Mouse (Mus musculus) stomach, embryonic 16.5 days (tissue): Measurements from ENCODE around the gene Dido1. TPM values are rescaled to one million over a fixed set of nuclear protein-coding genes. Genes with fewer than 3 reads are reported as not detected.
A peak's percentile ranks its signal among the peaks of the same experiment; 100 is the strongest.

ENCODE experiments used
- ATAC-seq: fragments of 200-750 bp; cut with Nextera tagmentation; 2 replicates; pipeline ENCODE4 v1.8.0; 2017; ENCODE audit warnings: moderate number of reproducible peaks, moderate TSS enrichment; ENCODE audit not compliant: insufficient read depth, low FRiP score
- H3K27ac ChIP-seq: fragments of 300-500 bp; sonication (generic); 2 replicates; pipeline ENCODE4 v1.5.1; 2014; ENCODE audit warnings: low read length
- H3K27me3 ChIP-seq: fragments of 300-500 bp; sonication (generic); 2 replicates; pipeline ENCODE4 v1.6.1; 2014; ENCODE audit warnings: low read length, control low read depth, mixed read lengths; ENCODE audit not compliant: control insufficient read depth, insufficient read depth
- H3K36me3 ChIP-seq: fragments of 300-500 bp; sonication (generic); 2 replicates; pipeline ENCODE4 v1.6.1; 2014; ENCODE audit warnings: low read length; ENCODE audit not compliant: control insufficient read depth, insufficient read depth
- H3K4me1 ChIP-seq: fragments of 300-500 bp; sonication (generic); 2 replicates; pipeline ENCODE4 v1.6.1; 2014; ENCODE audit warnings: low read length, control low read depth, mixed read lengths; ENCODE audit not compliant: control insufficient read depth, insufficient read depth
- H3K4me2 ChIP-seq: fragments of 300-500 bp; sonication (generic); 2 replicates; pipeline ENCODE4 v1.6.1; 2014; ENCODE audit warnings: low read depth, low read length, mixed read lengths
- H3K4me3 ChIP-seq: fragments of 300-500 bp; sonication (generic); replicated peaks from 2 replicates; pipeline ENCODE4 v1.5.1; 2014; ENCODE audit warnings: mild to moderate bottlenecking, low read length
- H3K9ac ChIP-seq: fragments of 300-500 bp; sonication (generic); 2 replicates; pipeline ENCODE4 v1.6.1; 2014; ENCODE audit warnings: low read length
- H3K9me3 ChIP-seq: fragments of 300-500 bp; sonication (generic); replicated peaks from 2 replicates; pipeline ENCODE4 v1.6.1; 2016; ENCODE audit warnings: low read length, control low read depth; ENCODE audit not compliant: control insufficient read depth
- WGBS: fragments of 180-500 bp; shearing (Covaris S2); extraction: QIAGEN DNeasy Blood & Tissue Kit; methylation state at CpG from one replicate; pipeline ENCODE4 v1.1.7; 2014; 5-methylcytosine and 5-hydroxymethylcytosine counted together
- polyA plus RNA-seq: library from polyadenylated mRNA; unstranded; fragments of >200 nt; fragmentation: Nextera tagmentation; extraction: Ambion mirVana; gene quantifications from 2 replicates; pipeline ENCODE4 v1.2.1, GENCODE M21; 2015

The Dido1 gene
- polyA plus RNA-seq, 1 experiment from 2014 or later: 26.7 TPM

DNA sequence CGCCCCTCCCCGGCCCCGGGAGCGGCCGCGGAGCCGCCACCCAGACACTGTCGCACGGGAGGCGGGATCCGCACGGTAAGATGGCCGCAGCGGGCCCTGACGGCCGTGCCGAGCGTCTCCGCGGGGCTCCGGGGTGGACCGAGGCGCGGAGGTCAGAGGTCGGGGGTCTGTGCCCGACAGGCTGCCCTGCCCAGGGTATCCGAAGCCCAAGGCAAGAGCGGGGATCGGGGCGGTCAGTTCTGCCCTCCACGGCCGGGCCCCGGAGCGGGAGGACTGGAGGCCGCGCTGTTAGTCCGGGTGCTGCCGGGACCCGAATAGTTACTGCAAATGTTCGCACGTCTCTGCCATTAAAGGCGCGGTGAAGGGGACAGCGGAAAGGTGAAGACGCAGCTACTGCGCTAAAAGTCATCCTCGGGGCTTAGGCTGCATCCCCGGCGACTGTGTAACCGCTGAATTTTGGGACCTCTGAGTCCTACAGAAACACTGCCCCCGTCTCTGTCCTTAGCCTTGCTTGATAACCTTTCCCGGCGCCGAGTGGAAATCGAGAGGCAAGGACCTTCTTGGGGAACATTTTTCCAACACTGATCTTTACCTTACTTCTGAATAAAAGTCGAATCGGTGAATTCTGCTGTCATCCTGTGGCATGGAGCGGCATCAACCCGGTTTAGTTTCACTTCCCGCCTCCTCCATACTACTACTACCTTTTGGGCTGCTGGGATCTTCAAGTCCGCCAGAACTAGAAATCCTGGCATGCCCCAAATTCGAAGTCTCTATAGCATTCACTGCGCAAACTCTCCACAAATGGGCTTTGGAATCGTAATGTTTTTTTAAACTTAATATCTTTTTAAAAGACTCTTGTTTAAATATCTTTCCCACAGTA lies 717 bp upstream of the Dido1 start:
- Histone ChIP-seq H3K4me3 (peak overlapping the region; percentile 98), H3K4me1 (peaks cover 16% of the 10 kb centered on the region)

DNA sequence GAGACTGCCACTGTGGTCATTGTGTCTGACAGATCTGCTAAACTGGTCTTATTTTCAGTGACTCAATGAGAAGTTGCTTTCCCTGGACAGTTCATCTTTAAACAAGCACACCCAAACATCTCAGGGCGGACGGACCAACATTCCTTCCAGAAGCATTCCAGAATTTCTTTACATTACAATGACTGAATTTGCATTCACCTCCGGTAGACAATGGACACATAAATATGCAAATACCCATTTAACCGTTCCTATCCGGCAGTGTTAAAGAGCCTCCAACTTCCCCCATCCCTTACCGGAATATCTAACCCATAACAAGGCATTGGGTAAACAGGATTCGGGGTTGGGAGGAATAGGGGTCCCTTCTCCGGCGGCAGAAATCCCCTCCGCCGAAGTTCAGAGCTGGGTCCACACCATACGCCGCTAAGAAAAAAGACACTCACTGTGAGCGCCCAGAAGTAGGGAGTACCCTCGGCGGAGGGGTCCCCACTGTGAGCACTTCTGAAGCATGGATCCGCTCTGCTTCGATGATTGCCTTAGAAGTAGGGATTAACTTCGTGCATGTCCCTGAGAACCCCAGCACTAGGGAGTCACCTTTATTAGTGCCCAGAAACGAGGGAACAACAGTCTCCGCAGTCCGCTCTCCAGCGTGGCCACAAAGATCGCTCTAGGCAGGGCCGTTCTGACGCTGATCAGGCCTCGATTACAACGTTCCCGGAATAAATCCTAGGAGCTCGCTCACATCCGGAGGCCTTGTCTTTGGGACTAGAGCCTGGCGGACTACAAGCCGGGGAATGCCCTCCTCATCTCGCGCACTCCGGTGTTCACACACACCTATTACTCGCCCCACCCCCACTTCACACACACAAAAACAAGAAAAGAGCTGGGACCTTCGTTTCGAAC lies 526 bp downstream of the Dido1 start:
- peaks cover 16% of the 10 kb centered on the region for H3K4me1 ChIP-seq
- peak overlapping the region; percentile 92 for H3K9ac ChIP-seq
- whole genome bisulfite sequencing: under 1% methylated on average over 39 of the region's 39 CpGs
- peak; percentile 52; the same call in 1 of the 2 replicates for ATAC-seq
- H3K36me3 ChIP-seq: peaks cover 5% of the 10 kb centered on the region; the same call in 1 of the 2 replicates
- peak overlapping the region; percentile 98 for H3K4me3 ChIP-seq
- no peaks in the 10 kb centered on the region for H3K9me3 ChIP-seq
- no peaks in the 10 kb centered on the region for H3K27me3 ChIP-seq
- H3K27ac ChIP-seq: peak overlapping the region; percentile 88
- H3K4me2 ChIP-seq: peak overlapping the region; percentile 83

More for the DNA sequence above, 717 bp upstream of the Dido1 start:
- whole genome bisulfite sequencing: 2% methylated on average over 63 of the region's 64 CpGs
- Histone ChIP-seq H3K27ac (peak overlapping the region; percentile 94), H3K27me3 (no peaks in the 10 kb centered on the region), H3K9ac (peak overlapping the region; percentile 100), H3K9me3 (no peaks in the 10 kb centered on the region), H3K36me3 (peaks cover 8% of the 10 kb centered on the region; the same call in 1 of the 2 replicates), H3K4me2 (peak overlapping the region; percentile 85)
- peak; percentile 61; the same call in 1 of the 2 replicates for ATAC-seq

DNA sequence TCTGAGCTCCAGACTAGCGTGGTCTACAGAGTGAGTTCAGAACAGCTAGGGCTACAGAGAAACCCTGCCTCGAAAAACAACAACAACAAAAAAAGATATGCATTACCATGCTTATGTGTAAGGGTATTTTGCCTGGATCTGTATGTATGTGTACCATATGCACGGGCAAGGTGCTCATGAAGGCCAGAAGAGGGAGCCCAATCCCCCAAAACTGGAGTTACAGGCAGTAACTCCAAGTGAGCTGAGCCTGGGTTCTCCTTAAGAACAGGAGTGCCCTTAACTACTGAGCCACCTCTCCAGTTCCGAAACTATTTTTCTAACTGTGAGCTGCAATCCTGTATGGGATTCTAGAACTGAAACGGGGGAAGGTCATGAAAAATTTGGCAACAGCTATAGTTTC lies 3.8 kb downstream of the Dido1 start:
- Histone ChIP-seq H3K27ac (no peak overlapping the region), H3K4me2 (no peak overlapping the region), H3K9ac (no peak overlapping the region), H3K27me3 (no peaks in the 10 kb centered on the region), H3K9me3 (no peaks in the 10 kb centered on the region), H3K4me1 (peaks cover 21% of the 10 kb centered on the region), H3K4me3 (no peak overlapping the region), H3K36me3 (no peaks in the 10 kb centered on the region)
- WGBS: 90% methylated on average over 5 of the region's 5 CpGs
- no peak for ATAC-seq

DNA sequence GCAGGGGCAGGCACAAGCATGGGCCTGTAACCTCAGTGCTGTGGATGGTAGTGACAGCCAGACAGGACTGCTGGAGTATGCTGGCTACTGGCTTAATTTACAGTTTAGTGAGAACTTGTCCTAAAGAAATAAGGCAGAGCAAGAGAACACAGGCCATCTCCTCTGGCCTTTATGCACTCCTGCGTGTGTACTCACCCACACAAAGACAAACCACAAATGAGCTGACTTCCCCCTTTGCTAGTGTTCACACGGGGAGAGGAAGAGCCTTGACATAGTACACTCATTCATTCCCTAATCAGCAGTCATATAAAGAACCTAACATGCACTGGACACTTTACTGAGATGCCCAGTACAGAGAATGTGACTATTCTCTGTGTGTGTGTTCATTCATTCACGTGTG lies 4.7 kb downstream of the Dido1 start:
- 79% methylated on average over 3 of the region's 3 CpGs for WGBS

DNA sequence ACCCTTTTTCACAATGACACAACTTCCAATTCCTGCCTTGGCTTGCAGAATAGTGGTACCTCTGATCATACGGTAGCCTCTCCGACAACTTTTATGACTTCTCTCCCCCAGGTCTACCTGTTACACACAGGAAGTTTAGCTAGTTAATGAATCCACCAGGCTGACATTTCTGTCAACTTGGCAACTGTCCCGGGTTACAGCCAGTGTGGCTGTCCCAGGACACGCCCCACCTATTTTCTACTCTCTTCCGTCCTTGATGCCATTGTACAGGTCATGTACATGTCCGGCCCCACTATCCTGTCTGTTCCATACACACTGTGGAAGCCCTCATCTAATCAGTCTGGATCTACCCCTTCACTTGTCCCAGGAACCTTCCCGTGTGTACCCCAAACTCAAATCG lies 5.2 kb downstream of the Dido1 start:
- H3K27ac ChIP-seq: no peak overlapping the region; the same call in 1 of the 2 replicates
- no peaks in the 10 kb centered on the region for H3K27me3 ChIP-seq
- H3K4me3 ChIP-seq: no peak overlapping the region
- H3K9ac ChIP-seq: no peak overlapping the region
- H3K9me3 ChIP-seq: no peaks in the 10 kb centered on the region
- ATAC-seq: no peak
- WGBS: 72% methylated on average over 8 of the region's 8 CpGs
- H3K4me1 ChIP-seq: peaks cover 34% of the 10 kb centered on the region
- H3K36me3 ChIP-seq: no peaks in the 10 kb centered on the region
- no peak overlapping the region for H3K4me2 ChIP-seq

More for the DNA sequence above, 4.7 kb downstream of the Dido1 start:
- Histone ChIP-seq H3K9ac (no peak overlapping the region), H3K27ac (no peak overlapping the region; the same call in 1 of the 2 replicates), H3K9me3 (no peaks in the 10 kb centered on the region), H3K4me2 (no peak overlapping the region), H3K4me1 (peaks cover 30% of the 10 kb centered on the region), H3K27me3 (no peaks in the 10 kb centered on the region), H3K4me3 (no peak overlapping the region), H3K36me3 (no peaks in the 10 kb centered on the region)
- ATAC-seq: no peak

DNA sequence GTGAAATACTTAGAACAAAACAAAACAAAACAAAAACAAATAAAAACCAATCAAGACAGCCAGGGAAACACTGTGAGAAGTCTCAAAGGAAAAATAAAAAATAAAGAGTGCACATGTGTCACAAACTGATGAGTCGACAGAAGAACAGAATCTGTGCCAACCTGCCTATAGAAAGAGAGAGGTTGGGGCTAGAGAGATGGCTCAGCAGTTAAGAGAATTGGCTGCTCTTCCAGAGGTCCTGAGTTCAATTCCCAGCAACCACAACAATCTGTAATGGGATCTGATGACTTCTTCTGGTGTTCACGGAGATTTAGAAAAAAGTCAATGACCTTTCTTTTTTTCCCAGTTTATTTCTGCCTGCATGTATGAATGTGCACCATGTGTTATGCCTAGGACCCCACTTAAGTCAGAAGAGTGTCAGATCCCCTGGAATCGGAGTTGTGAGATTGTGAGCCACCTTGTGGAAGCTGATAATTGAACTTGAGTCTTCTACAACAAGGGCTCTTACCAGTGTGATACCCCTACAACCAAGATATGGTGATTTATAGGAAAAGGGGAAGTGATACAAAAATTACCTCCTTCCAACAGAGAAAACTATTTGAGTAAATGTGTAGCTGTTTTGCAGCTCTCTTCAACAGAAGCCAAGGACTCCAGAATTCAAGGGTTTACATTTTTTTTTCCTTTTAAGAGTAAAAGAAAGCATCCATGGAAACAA lies 6.0 kb downstream of the Dido1 start:
- Histone ChIP-seq H3K4me2 (no peak overlapping the region), H3K36me3 (no peaks in the 10 kb centered on the region), H3K9me3 (no peaks in the 10 kb centered on the region), H3K4me3 (no peak overlapping the region), H3K4me1 (peaks cover 41% of the 10 kb centered on the region), H3K27me3 (no peaks in the 10 kb centered on the region), H3K9ac (no peak overlapping the region), H3K27ac (no peak overlapping the region)
- 78% methylated on average over 3 of the region's 3 CpGs for WGBS
- no peak for ATAC-seq

DNA sequence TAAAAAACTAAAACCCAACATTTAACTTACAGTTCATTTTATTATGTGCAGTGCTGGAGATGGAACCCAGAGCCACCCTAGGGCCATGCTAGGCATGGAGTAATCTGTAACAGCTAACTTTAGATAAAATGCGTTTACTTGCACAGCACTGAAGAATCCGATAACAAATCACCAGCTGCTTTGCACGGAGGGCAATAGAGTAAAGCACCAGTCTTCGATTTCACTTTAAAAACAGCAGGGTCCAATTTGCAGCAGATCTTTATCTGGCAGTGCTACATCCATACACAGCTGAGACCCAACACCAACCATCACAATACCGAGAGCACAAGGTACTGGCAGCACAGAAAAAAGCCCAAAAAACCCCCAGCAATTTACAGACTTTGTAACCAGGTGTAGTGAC lies 6.6 kb downstream of the Dido1 start:
- 66% methylated on average over 5 of the region's 5 CpGs for WGBS
- no peak for ATAC-seq
- H3K9me3 ChIP-seq: no peaks in the 10 kb centered on the region
- H3K27ac ChIP-seq: peak overlapping the region; percentile 97
- no peaks in the 10 kb centered on the region for H3K36me3 ChIP-seq
- H3K4me3 ChIP-seq: no peak overlapping the region
- H3K4me1 ChIP-seq: peaks cover 35% of the 10 kb centered on the region
- peak overlapping the region; percentile 7; the same call in 1 of the 2 replicates for H3K9ac ChIP-seq
- peak overlapping the region; percentile 83 for H3K4me2 ChIP-seq
- no peaks in the 10 kb centered on the region for H3K27me3 ChIP-seq

DNA sequence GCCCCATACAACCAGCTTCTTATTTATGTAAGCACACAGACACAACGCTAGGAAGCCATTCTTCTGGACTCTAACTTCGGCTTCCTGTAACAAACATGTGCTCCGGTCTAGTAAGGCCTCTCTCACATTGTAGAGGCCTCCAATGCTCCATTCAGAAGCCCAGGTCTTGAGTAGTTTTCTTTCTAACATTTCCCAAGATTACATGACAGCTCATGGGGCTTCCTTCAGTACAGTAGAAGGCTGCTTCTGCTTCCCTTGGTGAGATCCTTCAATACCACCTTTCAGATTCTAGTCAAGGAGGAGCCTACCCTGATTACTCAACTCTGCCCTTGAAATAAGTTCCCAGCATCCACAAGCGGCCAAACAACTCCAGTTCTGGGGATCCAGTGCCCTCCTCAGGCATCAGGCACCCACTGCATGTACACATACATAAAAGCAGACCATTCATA lies 7.1 kb downstream of the Dido1 start:
- Histone ChIP-seq H3K9me3 (no peaks in the 10 kb centered on the region), H3K4me3 (peak overlapping the region; percentile 68), H3K36me3 (no peaks in the 10 kb centered on the region), H3K27ac (peak overlapping the region; percentile 97), H3K4me2 (peak overlapping the region; percentile 83), H3K9ac (peak overlapping the region; percentile 98), H3K27me3 (no peaks in the 10 kb centered on the region), H3K4me1 (peaks cover 32% of the 10 kb centered on the region)
- no peak for ATAC-seq
- 28% methylated on average over 4 of the region's 4 CpGs for WGBS
